Mouse (Mus musculus) limb, embryonic 10.5 days (tissue): ENCODE data around the gene Mphosph6. TPM values are rescaled to one million over a fixed set of nuclear protein-coding genes. Genes with fewer than 3 reads are reported as not detected.
A peak's percentile ranks its signal among the peaks of the same experiment; 100 is the strongest.

ENCODE experiments used
- DNase-seq: peaks from one replicate; pipeline ENCODE4 v3.0.0-alpha.2; 2017; ENCODE audit warnings: low spot score
- H3K27ac ChIP-seq: fragments of 300-500 bp; sonication (generic); 2 replicates; pipeline ENCODE4 v1.5.1; 2016; ENCODE audit warnings: mild to moderate bottlenecking
- H3K27me3 ChIP-seq: fragments of 300-500 bp; sonication (generic); 2 replicates; pipeline ENCODE4 v1.6.1; 2016; ENCODE audit warnings: low read depth, mild to moderate bottlenecking; ENCODE audit not compliant: poor library complexity, severe bottlenecking
- H3K36me3 ChIP-seq: fragments of 300-500 bp; sonication (generic); 2 replicates; pipeline ENCODE4 v1.6.1; 2016; ENCODE audit warnings: mild to moderate bottlenecking, moderate library complexity
- H3K4me1 ChIP-seq: fragments of 300-500 bp; sonication (generic); 2 replicates; pipeline ENCODE4 v1.6.1; 2016
- H3K4me3 ChIP-seq: fragments of 300-500 bp; sonication (generic); 2 replicates; pipeline ENCODE4 v1.5.1; 2016; ENCODE audit warnings: mild to moderate bottlenecking, moderate library complexity
- H3K9me3 ChIP-seq: fragments of 300-500 bp; sonication (generic); replicated peaks from 2 replicates; pipeline ENCODE4 v1.6.1; 2016; ENCODE audit warnings: mild to moderate bottlenecking
- WGBS: fragments of 180-500 bp; shearing (Covaris S2); methylation state at CpG from one replicate; pipeline ENCODE4 v1.1.7; 2016; 5-methylcytosine and 5-hydroxymethylcytosine counted together
- polyA plus RNA-seq: library from polyadenylated mRNA; unstranded; fragments of >200 nt; fragmentation: Nextera tagmentation; extraction: Ambion mirVana; gene quantifications from 2 replicates; pipeline ENCODE4 v1.2.1, GENCODE M21; 2016

The Mphosph6 gene
- polyA plus RNA-seq, 1 experiment from 2014 or later = 70.4 TPM

DNA sequence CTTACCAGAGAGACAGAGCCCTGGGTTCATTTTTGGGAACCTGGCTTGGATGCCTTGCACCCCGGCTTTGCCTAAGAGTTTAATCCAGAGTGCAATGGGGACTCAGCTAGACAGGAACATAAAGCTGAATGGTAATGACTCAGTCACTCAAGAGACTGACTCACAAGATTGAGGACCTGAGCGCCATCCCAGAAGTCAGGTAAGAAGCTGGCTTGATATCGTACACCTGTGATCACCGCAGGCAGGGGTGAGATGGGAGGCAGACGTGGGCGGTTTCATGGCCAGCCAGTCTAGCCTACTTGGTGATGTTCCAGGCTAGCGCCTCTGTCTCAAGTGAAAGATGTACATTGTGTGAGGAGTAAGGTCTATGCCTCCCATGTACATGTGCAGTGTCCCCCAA, 18.7 kb downstream of the Mphosph6 start:
- no peak overlapping the region for H3K4me3 ChIP-seq
- DNase-seq = no peak
- peaks cover 2% of the 10 kb centered on the region; the same call in 1 of the 2 replicates for H3K9me3 ChIP-seq
- H3K27ac ChIP-seq = no peak overlapping the region
- WGBS = 95% methylated on average over 7 of the region's 7 CpGs
- peaks cover 6% of the 10 kb centered on the region; the same call in 1 of the 2 replicates for H3K4me1 ChIP-seq
- H3K27me3 ChIP-seq = no peaks in the 10 kb centered on the region
- H3K36me3 ChIP-seq = peaks cover 13% of the 10 kb centered on the region

DNA sequence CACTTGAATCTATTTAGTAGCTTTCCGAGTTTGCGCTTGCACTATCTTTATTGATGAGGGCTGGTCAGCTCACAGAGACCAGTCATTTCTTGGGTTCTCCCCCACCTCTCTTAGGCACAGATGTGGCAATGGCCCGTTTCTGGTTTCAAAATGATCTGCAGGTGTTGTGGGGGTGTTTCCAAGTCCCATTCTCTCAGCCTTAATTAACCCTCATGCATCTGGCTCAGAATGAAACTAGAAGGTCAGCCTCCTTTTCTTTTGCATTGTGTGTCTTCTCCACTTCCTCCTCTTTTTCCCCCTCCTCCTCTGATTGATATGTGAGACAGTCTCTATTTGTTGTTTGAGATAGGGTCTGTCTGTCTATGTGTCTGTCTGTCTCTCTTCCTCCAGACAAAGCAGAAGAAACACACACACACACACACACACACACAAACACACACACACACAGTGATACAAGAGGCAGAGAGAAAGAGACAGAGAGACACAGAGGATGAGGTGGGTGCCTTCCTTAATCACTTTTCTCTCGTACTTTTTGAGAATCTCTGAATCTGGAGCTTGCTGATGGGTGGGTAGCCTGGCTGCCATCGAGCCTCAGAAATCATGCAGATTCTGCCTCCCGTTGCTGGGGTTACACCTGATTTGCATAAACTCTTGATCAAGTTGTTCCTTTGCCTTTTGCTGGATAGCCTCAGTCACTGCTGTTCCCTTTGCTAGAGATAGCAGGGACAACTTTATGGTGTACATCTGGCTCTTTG, 20.2 kb downstream of the Mphosph6 start:
- Histone ChIP-seq H3K27ac (no peak overlapping the region), H3K4me1 (peaks cover 6% of the 10 kb centered on the region; the same call in 1 of the 2 replicates), H3K36me3 (no peaks in the 10 kb centered on the region), H3K4me3 (no peak overlapping the region), H3K9me3 (no peaks in the 10 kb centered on the region), H3K27me3 (no peaks in the 10 kb centered on the region)
- no peak for DNase-seq
- WGBS = 71% methylated on average over 6 of the region's 6 CpGs

DNA sequence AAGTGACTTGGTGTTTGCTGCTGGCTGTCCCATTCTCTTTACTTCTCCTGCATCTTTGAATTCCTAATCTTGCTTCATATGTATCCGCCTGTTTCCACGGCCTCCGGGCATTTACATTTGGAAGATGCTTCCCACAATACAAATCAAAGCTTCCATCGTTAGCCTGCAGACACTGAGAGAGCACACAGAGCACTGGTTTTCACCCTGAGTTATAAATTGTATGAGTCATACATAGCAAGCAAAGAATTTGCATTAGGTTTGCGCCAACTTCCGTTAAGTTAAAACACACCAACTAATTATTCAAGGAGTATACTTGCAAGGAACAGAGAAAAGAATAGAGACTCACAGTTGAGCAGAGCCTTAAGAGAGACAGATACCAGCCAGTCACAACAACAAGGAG, 22.4 kb downstream of the Mphosph6 start:
- WGBS = 88% methylated on average over 6 of the region's 6 CpGs
- Histone ChIP-seq H3K9me3 (no peaks in the 10 kb centered on the region), H3K4me1 (peaks cover 12% of the 10 kb centered on the region; the same call in 1 of the 2 replicates), H3K27ac (no peak overlapping the region), H3K4me3 (no peak overlapping the region), H3K36me3 (no peaks in the 10 kb centered on the region), H3K27me3 (no peaks in the 10 kb centered on the region)
- DNase-seq = no peak

DNA sequence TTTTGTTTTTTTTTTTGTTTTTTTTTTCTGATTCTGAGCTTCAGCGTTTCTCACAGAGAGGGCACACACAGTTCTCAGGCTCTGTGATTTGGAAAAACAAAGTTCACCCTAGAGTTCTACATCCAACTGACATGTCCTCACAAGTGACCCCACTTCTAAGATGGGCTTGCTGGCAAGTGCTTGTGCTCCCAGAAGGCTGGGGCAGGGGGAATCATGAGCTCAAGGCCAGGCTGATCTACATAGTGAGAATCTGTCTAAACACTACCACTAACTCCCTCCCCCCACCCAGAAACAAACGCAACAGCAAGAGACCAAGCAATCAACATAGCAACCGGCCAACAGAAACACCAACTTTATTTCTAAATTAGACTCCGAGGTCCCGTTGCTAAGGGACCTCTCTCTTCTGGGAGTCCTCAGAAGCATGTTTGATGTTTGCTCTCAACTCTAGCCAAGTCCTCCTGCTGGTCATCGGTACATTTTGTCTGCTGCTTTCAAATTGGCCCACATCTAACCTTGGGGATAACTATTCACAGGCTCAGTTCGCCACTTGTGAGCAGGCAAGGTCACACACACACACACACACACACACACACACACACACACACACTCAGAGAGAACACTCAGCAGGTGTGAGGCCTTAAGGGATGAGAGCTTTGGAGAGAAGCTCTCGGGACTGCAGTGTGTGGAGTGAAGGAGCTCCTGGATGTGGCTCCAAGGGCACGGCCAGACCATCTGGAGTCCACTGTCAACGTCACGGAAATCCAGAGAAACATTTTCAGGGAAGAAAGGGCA, 23.0 kb downstream of the Mphosph6 start:
- no peak for DNase-seq
- no peaks in the 10 kb centered on the region for H3K36me3 ChIP-seq
- no peak overlapping the region for H3K27ac ChIP-seq
- H3K9me3 ChIP-seq = no peaks in the 10 kb centered on the region
- H3K27me3 ChIP-seq = no peaks in the 10 kb centered on the region
- H3K4me1 ChIP-seq = peaks cover 12% of the 10 kb centered on the region; the same call in 1 of the 2 replicates
- H3K4me3 ChIP-seq = no peak overlapping the region
- WGBS = 79% methylated on average over 11 of the region's 11 CpGs

DNA sequence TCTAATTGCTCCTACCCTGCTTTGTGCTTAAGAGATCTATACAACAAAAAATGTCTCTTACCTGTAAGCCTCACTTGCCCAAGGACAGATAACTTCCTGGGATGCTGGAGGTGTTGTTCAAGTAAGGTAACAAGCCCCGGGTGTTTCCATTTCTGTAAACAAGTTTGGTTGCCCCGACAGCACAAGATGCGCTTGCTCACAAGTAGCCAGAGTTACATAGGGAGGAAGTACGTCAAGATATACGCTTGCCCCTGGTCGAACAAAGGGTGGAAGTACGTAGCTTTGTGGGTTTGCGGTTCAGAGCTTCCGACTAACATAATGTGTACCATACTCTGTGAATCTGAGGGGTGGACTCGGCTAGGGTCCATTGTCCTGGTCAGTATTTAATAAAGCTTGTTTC, 25.7 kb downstream of the Mphosph6 start:
- 84% methylated on average over 10 of the region's 10 CpGs for WGBS
- H3K27me3 ChIP-seq = no peaks in the 10 kb centered on the region

DNA sequence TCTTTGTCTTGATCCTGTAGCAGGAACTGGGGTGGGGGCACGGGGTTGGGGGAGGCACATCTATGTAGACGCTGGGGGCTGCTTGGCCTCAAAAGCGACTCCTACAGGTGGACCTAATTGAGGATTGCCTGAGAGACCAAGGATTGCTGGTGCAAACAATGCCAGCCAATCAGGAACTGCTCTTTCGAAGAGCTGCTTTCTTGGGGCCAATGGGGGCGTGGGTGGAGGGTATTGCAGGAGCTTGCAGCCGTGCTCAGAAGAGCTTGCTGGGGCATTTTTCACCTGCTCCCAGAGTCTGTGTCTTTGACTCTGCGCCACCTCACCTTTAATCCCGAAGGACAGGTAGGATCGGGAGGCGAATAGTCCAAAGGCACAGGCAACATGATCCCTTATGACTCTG, 26.1 kb downstream of the Mphosph6 start:
- no peak overlapping the region for H3K27ac ChIP-seq
- 42% methylated on average over 10 of the region's 10 CpGs for WGBS
- no peaks in the 10 kb centered on the region for H3K27me3 ChIP-seq

More for the DNA sequence above, 25.7 kb downstream of the Mphosph6 start:
- no peak for DNase-seq
- Histone ChIP-seq H3K27ac (no peak overlapping the region), H3K36me3 (no peaks in the 10 kb centered on the region), H3K4me3 (no peak overlapping the region), H3K9me3 (no peaks in the 10 kb centered on the region), H3K4me1 (0 out of 2 replicates have a peak, but pooled peaks cover 7% of the 10 kb centered on the region)

DNA sequence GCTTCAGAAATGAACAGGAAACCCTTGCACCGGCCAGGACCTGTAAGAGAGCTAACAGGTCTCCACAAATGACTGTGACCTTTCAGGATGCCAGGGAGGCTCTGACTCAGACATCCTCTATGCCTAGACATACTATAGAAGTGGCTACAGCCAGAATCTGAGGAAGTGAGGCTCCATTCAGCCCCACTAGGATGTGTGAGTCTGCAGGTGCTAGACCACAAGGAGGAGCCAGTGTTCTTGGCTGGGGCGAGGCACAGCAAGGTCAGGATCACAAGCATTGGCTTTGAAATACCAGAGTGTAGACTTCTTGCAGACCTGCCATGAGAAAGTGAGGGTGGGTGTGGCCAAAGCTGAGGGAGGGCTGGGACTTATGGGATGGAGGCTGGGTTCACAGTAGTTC, 29.1 kb downstream of the Mphosph6 start:
- no peak for DNase-seq
- Histone ChIP-seq H3K27ac (no peak overlapping the region), H3K9me3 (no peaks in the 10 kb centered on the region), H3K4me3 (no peak overlapping the region), H3K4me1 (0 out of 2 replicates have a peak, but pooled peaks cover 7% of the 10 kb centered on the region), H3K36me3 (no peaks in the 10 kb centered on the region), H3K27me3 (no peaks in the 10 kb centered on the region)
- WGBS = 56% methylated on average over 2 of the region's 2 CpGs

More for the DNA sequence above, 26.1 kb downstream of the Mphosph6 start:
- DNase-seq = no peak
- H3K4me1 ChIP-seq = 0 out of 2 replicates have a peak, but pooled peaks cover 7% of the 10 kb centered on the region
- no peaks in the 10 kb centered on the region for H3K9me3 ChIP-seq
- H3K4me3 ChIP-seq = no peak overlapping the region
- H3K36me3 ChIP-seq = no peaks in the 10 kb centered on the region

DNA sequence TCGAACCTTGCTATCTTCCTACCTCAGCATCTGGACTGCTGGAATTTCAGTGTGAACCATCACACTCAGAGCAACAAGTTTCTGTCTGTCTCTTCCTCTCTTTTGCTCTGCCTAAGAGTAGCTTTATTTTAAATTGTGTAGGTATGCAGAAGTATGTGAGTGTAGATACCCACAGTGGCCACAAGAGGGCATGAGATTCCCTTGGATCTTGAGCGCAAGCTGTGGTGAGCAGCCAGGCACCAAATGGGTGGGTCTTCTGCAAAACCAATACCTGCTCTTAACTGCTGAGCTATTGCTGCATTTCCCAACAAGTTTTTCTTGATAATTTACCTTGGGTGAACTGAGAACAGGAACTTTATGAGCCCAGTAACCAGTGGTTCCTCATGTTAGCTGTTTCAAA, 29.6 kb downstream of the Mphosph6 start:
- DNase-seq = peak; percentile 62
- no peaks in the 10 kb centered on the region for H3K36me3 ChIP-seq
- WGBS = 69% methylated on average over 2 of the region's 2 CpGs
- H3K27me3 ChIP-seq = no peaks in the 10 kb centered on the region
- no peak overlapping the region for H3K27ac ChIP-seq
- H3K4me1 ChIP-seq = 0 out of 2 replicates have a peak, but pooled peaks cover 7% of the 10 kb centered on the region
- no peak overlapping the region for H3K4me3 ChIP-seq
- no peaks in the 10 kb centered on the region for H3K9me3 ChIP-seq

DNA sequence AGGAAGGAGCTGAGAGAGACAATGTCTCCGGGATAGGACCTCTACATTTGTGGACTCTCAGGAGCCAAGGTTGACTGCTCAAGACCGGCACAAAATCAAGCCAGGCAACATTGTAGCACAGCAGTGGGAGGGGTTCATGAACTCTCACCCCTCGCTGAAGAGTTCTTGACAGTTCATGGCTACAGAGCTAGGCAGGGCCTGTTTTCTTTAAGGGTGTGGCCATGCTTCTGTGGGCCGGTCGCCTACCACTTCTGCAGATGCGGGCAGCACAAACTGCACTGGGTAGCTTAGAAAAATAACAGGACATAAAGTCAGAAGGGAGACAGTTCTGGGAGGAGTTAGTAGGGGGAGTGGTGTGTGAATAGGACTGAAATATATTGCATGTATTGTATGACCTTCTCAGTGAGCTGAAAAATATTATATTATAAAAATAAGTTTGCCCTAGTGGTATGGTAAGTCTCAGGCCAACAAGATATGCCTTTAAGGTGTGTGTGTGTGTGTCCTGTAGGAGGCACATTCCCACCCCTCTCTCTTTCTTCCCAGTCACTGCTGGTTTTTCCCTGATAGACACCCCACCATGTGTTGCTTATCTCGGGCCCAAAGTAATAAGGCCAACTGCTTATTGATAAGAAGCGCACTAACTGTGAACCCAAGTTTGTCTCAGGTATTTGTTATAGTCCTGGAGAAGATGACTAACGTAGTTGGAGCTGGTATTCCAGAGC, 30.5 kb downstream of the Mphosph6 start:
- Histone ChIP-seq H3K4me1 (0 out of 2 replicates have a peak, but pooled peaks cover 7% of the 10 kb centered on the region), H3K9me3 (no peaks in the 10 kb centered on the region), H3K27ac (no peak overlapping the region), H3K4me3 (no peak overlapping the region), H3K36me3 (no peaks in the 10 kb centered on the region), H3K27me3 (no peaks in the 10 kb centered on the region)
- no peak for DNase-seq
- WGBS = 82% methylated on average over 9 of the region's 9 CpGs

DNA sequence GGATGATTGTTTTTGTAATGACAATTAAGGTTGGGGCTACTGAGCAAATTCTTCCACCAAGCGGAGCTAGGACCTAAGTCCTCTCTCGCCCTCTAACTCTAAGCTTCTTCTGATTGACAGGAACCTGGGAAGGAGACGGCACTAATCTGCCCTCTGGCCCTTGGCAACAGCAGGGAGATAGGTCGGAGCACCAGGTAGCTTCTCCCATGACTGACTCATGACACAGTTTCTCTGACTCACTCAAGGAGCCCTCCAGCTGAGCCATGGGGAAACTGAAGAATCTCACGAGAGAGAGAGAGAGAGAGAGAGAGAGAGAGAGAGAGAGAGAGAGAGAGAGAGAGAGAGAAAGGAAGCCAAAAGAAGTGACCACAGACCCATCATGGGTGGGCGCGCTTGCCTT, 32.8 kb downstream of the Mphosph6 start:
- H3K4me3 ChIP-seq = no peak overlapping the region
- no peaks in the 10 kb centered on the region for H3K9me3 ChIP-seq
- no peaks in the 10 kb centered on the region for H3K27me3 ChIP-seq
- no peak overlapping the region for H3K27ac ChIP-seq
- H3K36me3 ChIP-seq = no peaks in the 10 kb centered on the region
- 75% methylated on average over 7 of the region's 7 CpGs for WGBS
- DNase-seq = no peak
- peaks cover 5% of the 10 kb centered on the region; the same call in 1 of the 2 replicates for H3K4me1 ChIP-seq

DNA sequence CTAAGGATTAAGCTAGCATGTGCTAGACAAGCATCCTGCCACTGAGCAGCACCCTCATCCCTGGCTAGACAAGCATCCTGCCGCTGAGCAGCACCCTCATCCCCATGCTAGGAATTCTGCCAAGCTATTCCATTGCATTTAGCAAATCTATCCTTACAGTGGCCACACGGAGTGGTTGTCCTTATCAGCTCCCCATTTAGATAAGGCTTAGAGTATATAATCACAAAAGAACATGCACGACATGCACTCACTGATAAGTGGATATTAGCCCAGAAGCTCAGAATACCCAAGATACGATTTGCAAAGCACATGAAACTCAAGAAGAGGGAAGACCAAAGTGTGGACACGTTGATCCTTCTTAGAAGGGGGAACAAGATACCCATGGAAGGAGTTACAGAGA, 35.8 kb downstream of the Mphosph6 start:
- no peaks in the 10 kb centered on the region for H3K36me3 ChIP-seq
- H3K9me3 ChIP-seq = no peaks in the 10 kb centered on the region
- DNase-seq = no peak
- H3K27ac ChIP-seq = no peak overlapping the region
- WGBS = 80% methylated on average over 5 of the region's 5 CpGs
- no peaks in the 10 kb centered on the region for H3K27me3 ChIP-seq
- H3K4me3 ChIP-seq = no peak overlapping the region
- H3K4me1 ChIP-seq = peaks cover 5% of the 10 kb centered on the region; the same call in 1 of the 2 replicates

DNA sequence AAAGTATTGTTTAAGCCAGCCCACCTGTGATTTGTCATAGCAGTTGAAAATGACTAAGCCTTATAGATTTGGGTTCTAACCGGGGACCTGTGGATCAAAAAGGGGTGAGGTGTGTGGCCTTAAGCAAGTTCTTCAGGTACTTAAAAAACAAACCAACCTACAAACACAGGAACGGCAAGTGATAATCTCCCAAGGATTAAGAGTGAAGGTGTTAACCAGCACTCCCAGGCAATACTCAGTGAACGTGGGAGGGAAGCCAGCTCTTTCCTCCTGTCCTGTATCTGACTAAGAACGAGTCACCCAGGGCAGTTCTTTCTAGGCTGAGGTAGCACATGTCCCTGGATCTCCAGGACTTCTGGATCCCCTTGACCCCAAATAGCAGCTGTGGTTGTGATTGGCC, 37.1 kb downstream of the Mphosph6 start:
- Histone ChIP-seq H3K9me3 (no peaks in the 10 kb centered on the region), H3K4me3 (no peak overlapping the region), H3K27me3 (no peaks in the 10 kb centered on the region), H3K36me3 (no peaks in the 10 kb centered on the region), H3K27ac (no peak overlapping the region), H3K4me1 (peaks cover 5% of the 10 kb centered on the region; the same call in 1 of the 2 replicates)
- 65% methylated on average over 4 of the region's 4 CpGs for WGBS
- no peak for DNase-seq
